Mouse (Mus musculus) liver, postnatal 0 days (tissue): ENCODE measurements around the gene Slc22a1. TPM values are rescaled to one million over a fixed set of nuclear protein-coding genes. Genes with fewer than 3 reads are reported as not detected.

Experiments
- ATAC-seq: fragments of 200-750 bp; cut with Nextera tagmentation; 2 replicates; pipeline ENCODE4 v1.8.0; 2017; ENCODE audit warnings: mild to moderate bottlenecking, moderate library complexity
- DNase-seq: peaks from one replicate; pipeline ENCODE4 v3.0.0-alpha.2; 2016
- H3K27ac ChIP-seq: fragments of 300-500 bp; sonication (generic); 2 replicates; pipeline ENCODE4 v1.5.1; 2014; ENCODE audit warnings: antibody characterized with exemption, moderate library complexity, mild to moderate bottlenecking, low read depth
- H3K27me3 ChIP-seq: fragments of 300-500 bp; sonication (generic); 2 replicates; pipeline ENCODE4 v1.6.1; 2014; ENCODE audit warnings: low read length, control low read depth, mixed read lengths; ENCODE audit not compliant: insufficient read depth
- H3K36me3 ChIP-seq: fragments of 300-500 bp; sonication (generic); replicated peaks from 2 replicates; pipeline ENCODE4 v1.6.1; 2014; ENCODE audit warnings: mild to moderate bottlenecking, control low read depth, low read length, moderate library complexity, mixed read lengths; ENCODE audit not compliant: insufficient read depth
- H3K4me1 ChIP-seq: fragments of 300-500 bp; sonication (generic); 2 replicates; pipeline ENCODE4 v1.6.1; 2014; ENCODE audit warnings: antibody characterized with exemption, mild to moderate bottlenecking, control low read depth; ENCODE audit not compliant: insufficient read depth
- H3K4me2 ChIP-seq: fragments of 300-500 bp; sonication (generic); 2 replicates; pipeline ENCODE4 v1.6.1; 2014; ENCODE audit warnings: low read depth, mild to moderate bottlenecking, low read length, moderate library complexity, mixed read lengths
- H3K4me3 ChIP-seq: fragments of 300-500 bp; sonication (generic); 2 replicates; pipeline ENCODE4 v1.5.1; 2014; ENCODE audit warnings: low read depth, low read length
- H3K9ac ChIP-seq: fragments of 300-500 bp; sonication (generic); replicated peaks from 2 replicates; pipeline ENCODE4 v1.6.1; 2014; ENCODE audit warnings: mild to moderate bottlenecking, moderate library complexity
- H3K9me3 ChIP-seq: fragments of 300-500 bp; sonication (generic); 2 replicates; pipeline ENCODE4 v1.6.1; 2016; ENCODE audit warnings: mild to moderate bottlenecking, control low read depth, low read length, mixed read lengths
- CTCF ChIP-seq: sonication (generic); IDR thresholded peaks from 2 replicates; pipeline ENCODE4 v1.5.1; 2016; ENCODE audit warnings: antibody characterized with exemption, low read depth
- EP300 ChIP-seq: IDR thresholded peaks from 2 replicates; pipeline ENCODE4 v1.6.1; 2016; ENCODE audit warnings: antibody characterized with exemption, low read depth, mild to moderate bottlenecking
- WGBS: fragments of 180-500 bp; shearing (Covaris S2); extraction: QIAGEN DNeasy Blood & Tissue Kit; methylation state at CpG from one replicate; pipeline ENCODE4 v1.1.7; 2014; ENCODE audit not compliant: insufficient replicate concordance; 5-methylcytosine and 5-hydroxymethylcytosine counted together
- polyA plus RNA-seq: library from polyadenylated mRNA; unstranded; fragments of >200 nt; fragmentation: Nextera tagmentation; extraction: Ambion mirVana; gene quantifications from 2 replicates; pipeline ENCODE4 v1.2.1, GENCODE M21; 2015

Gene Slc22a1
- polyA plus RNA-seq, 1 experiment from 2014 or later: 11.7 TPM

- ATAC-seq: no peak
- no peaks in the 10 kb centered on the region for H3K27me3 ChIP-seq
- no peak overlapping the region for H3K27ac ChIP-seq
- H3K36me3 ChIP-seq: peaks cover 59% of the 10 kb centered on the region
- TF ChIP-seq EP300 (no peak), CTCF (peak; percentile 56)
- no peak overlapping the region for H3K9ac ChIP-seq
- DNase-seq: no peak
- H3K4me1 ChIP-seq: no peaks in the 10 kb centered on the region
- 61% methylated on average over 3 of the region's 3 CpGs for WGBS
- H3K4me3 ChIP-seq: no peak overlapping the region
- H3K9me3 ChIP-seq: no peaks in the 10 kb centered on the region
- H3K4me2 ChIP-seq: no peak overlapping the region
These were observed 13.9 kb upstream of the Slc22a1 start for GRCm38 (mm10) chr17:12689537-12689936.

GRCm38 (mm10) chr17:12688427-12689110 is 12.9 kb upstream of the Slc22a1 start:
- no peaks in the 10 kb centered on the region for H3K27me3 ChIP-seq
- H3K4me2 ChIP-seq: no peak overlapping the region
- no peak overlapping the region for H3K9ac ChIP-seq
- 86% methylated on average over 20 of the region's 20 CpGs for WGBS
- H3K4me1 ChIP-seq: no peaks in the 10 kb centered on the region
- no peak overlapping the region for H3K27ac ChIP-seq
- DNase-seq: no peak
- no peak for TF ChIP-seq EP300
- no peak for TF ChIP-seq CTCF
- ATAC-seq: no peak
- no peaks in the 10 kb centered on the region for H3K9me3 ChIP-seq
- peaks cover 55% of the 10 kb centered on the region for H3K36me3 ChIP-seq
- no peak overlapping the region for H3K4me3 ChIP-seq

- peaks cover 36% of the 10 kb centered on the region for H3K36me3 ChIP-seq
- H3K4me3 ChIP-seq: no peak overlapping the region
- 69% methylated on average over 7 of the region's 7 CpGs for WGBS
- H3K27me3 ChIP-seq: no peaks in the 10 kb centered on the region
- no peak overlapping the region for H3K27ac ChIP-seq
- ATAC-seq: no peak
- H3K4me1 ChIP-seq: no peaks in the 10 kb centered on the region
- DNase-seq: no peak
- no peak for TF ChIP-seq CTCF
- TF ChIP-seq EP300: no peak
- no peak overlapping the region for H3K4me2 ChIP-seq
- no peaks in the 10 kb centered on the region for H3K9me3 ChIP-seq
- H3K9ac ChIP-seq: no peak overlapping the region
These were observed 9.4 kb upstream of the Slc22a1 start for GRCm38 (mm10) chr17:12684928-12685624.

GRCm38 (mm10) chr17:12684412-12684811 is 8.8 kb upstream of the Slc22a1 start:
- no peaks in the 10 kb centered on the region for H3K27me3 ChIP-seq
- no peak overlapping the region for H3K9ac ChIP-seq
- no peak overlapping the region for H3K4me3 ChIP-seq
- WGBS: 81% methylated on average over 4 of the region's 4 CpGs
- DNase-seq (no peak), ATAC-seq (no peak)
- peaks cover 31% of the 10 kb centered on the region for H3K36me3 ChIP-seq
- no peak overlapping the region for H3K27ac ChIP-seq
- 0 out of 2 replicates have a peak, but pooled peaks cover 1% of the 10 kb centered on the region for H3K9me3 ChIP-seq
- no peaks in the 10 kb centered on the region for H3K4me1 ChIP-seq
- H3K4me2 ChIP-seq: no peak overlapping the region
- TF ChIP-seq CTCF (no peak), EP300 (no peak)

- Histone ChIP-seq H3K27ac (no peak overlapping the region), H3K9ac (no peak overlapping the region), H3K9me3 (0 out of 2 replicates have a peak, but pooled peaks cover 6% of the 10 kb centered on the region), H3K4me3 (no peak overlapping the region), H3K27me3 (no peaks in the 10 kb centered on the region), H3K36me3 (peaks cover 25% of the 10 kb centered on the region), H3K4me1 (no peaks in the 10 kb centered on the region), H3K4me2 (no peak overlapping the region)
- ATAC-seq (no peak), DNase-seq (no peak)
- WGBS: 73% methylated on average over 13 of the region's 13 CpGs
- TF ChIP-seq EP300 (no peak), CTCF (no peak)
These were observed 8.0 kb upstream of the Slc22a1 start for GRCm38 (mm10) chr17:12683582-12683981.

- TF ChIP-seq CTCF (no peak), EP300 (no peak)
- no peak overlapping the region for H3K4me3 ChIP-seq
- no peak overlapping the region for H3K9ac ChIP-seq
- H3K4me2 ChIP-seq: no peak overlapping the region
- H3K27ac ChIP-seq: no peak overlapping the region
- ATAC-seq: no peak
- DNase-seq: no peak
- 0 out of 2 replicates have a peak, but pooled peaks cover 6% of the 10 kb centered on the region for H3K9me3 ChIP-seq
- peaks cover 5% of the 10 kb centered on the region; the same call in 1 of the 2 replicates for H3K4me1 ChIP-seq
- H3K36me3 ChIP-seq: peaks cover 5% of the 10 kb centered on the region; the same call in 1 of the 2 replicates
- no peaks in the 10 kb centered on the region for H3K27me3 ChIP-seq
These were observed 2.6 kb upstream of the Slc22a1 start for GRCm38 (mm10) chr17:12678261-12678660.
